Mouse (Mus musculus) heart, adult 11 months (tissue): ENCODE measurements around the gene Msi2.

Source experiments
- DNase-seq: peaks from one replicate; pipeline ENCODE4 v3.0.0; 2022

The Msi2 gene

DNA sequence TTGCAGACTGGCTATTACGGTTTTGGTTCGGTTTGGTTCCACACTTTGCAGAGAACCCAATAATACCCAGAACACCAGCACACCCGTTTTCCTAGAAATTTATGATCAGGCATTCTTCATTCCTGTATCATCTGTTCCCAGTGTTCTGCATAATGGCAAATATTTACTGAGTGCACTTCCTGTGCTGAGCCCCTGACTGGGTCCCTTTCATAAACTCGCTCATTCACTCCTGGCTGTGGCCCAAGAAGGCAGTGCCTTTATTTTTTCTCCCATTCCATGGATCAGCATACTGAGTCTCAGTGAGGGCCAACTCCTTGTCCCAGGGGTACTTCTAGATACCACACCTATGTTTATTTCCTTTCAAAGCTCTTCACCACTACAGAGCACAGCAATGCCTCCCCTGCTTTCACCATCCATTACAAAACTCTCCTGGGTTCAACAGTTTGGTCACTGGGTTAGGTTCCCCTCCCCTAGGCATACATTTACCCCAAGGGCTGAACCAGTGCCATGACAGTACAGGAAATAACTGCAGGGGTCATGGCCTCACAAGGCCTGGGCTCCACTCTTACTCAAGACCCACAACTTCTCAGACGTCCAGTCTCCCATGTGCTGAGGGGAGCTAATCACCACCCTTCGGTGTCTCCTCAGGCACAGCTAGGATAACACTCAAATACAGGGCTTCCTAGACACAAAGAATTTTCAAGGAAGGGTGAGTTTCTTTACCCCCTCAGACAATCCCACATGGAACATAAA, 160.3 kb downstream of the Msi2 start:
- DNase-seq: peak; percentile 92

DNA sequence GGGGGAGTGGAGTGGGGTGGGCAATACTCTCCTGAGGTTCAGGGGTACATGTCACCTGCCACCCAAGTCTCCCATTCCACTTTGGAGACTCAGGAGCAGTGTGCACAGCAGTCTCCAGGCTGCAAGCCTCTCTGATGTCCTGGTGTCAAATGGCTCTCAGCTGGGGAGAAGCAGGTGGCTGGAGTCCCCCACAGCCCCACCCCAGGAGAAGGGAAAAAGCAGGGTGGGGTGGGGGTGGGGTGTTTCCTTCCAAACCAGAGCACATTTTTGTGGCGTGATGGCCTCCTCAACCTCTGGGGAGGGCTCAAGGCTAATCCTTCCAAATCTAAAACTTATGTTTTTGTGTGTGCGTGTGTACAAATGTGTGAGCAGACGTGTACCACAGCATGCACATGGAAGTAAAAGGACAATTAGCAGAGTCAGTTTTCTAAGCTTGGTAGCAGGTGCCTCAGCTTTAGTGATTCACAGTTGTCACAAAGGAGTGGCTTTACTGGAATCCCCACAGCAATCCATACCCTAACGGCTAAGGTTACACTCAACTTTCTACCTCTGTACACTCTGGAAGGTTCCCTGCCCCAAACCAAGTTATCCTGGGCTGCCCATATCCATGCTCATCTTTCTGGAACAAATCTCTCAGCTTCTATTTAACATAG, 161.1 kb downstream of the Msi2 start:
- peak; percentile 95 for DNase-seq

DNA sequence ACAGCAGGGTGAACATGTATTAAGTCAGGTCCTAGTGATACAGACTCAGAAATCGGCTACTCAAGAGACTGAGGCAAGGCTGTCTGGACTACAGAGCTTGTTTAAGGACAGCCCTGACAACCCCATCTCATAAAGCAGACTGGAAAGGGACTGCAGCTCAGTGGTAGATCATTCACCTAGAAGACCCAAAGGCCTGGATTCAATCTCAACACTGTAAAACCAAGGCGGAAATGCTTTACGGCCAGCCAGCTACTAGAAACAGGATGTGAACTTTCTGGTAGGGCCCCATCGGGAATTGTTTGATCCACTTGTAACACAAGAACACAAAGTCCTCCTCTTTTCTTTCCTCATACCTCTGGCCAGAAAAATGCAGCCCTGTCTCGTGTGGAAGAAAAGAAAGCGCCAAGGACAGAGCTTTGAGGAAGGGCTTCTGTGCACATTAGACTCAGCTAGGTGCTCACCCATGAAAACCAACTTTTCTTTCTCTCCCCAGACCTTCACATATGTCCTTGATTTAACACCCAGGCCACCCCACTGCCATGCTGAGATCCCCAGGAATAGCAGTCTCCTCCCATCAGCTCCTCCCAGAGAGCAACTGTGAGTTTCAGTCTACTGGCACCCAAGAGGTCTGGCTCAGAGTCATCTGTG, 162.3 kb downstream of the Msi2 start:
- DNase-seq: peak; percentile 98

DNA sequence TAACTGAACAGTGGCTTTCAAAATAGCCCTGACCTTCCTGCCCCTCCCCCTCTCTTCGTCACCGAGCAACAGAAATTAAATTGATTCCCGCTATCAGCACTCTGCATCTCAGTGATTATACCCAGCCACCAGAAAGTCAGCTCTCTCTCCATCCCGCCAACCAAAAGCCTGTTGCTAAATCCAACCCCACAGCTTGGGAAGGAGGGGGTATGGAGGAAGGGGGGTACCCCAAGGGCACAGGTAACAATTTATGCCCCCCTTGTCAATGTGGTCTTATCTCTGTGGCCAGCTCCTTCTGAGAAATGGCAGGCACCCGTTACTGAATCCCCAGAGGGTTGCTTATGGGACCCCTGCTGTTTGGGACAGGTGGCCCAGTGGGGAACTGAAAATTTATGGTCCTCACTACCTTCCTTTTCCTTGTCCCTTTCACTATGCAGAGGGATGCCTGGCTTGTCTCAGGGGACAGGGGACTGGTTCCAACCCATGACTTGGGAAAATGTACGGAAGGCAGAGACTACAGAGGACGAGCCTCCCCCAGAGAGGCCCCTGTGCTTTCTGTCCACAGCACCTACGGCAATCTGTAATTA, 163.0 kb downstream of the Msi2 start:
- peak; percentile 93 for DNase-seq

DNA sequence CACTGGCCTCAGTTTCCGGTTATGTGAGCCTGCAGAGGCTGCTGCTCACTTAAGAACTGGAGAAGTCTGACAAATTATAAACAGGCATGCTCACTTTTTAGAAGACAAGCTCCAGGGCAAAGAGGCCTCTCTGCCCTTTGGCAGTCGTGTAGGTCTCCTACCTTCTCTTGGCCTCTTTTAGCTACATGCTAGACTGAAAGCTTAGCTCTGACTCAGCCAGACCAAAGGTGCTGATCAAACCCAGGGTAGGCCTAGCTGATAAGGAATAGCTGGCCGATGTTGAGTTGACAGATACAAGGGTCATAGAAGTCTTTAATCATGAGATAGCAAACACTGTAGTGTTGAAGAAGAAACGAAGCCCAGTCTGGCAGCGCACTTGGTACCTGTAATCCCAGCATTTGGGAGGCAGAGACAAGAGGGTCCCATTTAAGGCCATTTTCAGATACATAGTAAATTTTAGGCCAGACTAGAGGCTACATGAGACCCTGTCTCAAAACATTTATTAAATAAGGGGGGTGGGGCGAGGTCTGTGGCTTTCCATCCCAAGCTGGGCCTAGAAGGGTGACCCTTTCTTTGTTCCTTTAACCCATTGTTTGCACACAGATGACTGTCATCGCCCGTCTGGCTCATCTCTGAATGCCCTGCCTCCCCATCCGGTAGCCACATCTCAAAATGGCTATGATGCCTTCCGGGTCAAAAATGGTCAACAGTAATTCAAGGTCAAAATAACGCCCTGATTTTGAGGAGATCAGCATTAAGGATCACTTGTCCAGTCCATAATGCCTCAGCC, 164.6 kb downstream of the Msi2 start:
- peak; percentile 92 for DNase-seq

DNA sequence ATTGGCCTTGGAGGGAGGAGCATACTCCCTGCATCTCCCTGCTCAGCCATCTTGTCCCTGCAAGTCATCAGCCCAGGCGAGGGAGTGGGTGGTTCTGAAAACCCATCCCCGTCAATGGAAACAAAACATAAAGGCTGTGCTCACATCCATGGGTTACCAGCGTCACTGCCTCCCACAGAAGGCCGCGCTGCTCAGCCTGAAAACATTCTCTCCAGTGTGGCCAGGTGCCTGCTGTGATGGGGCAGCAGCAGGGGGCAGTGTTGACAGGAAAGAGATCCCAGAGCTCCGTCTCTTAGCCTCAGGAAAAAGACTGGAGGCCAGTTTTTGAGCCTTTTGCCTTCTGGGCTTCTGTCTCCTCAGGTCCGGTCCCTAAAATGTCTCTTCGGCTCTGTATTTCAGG, 165.3 kb downstream of the Msi2 start:
- DNase-seq: peak; percentile 96

DNA sequence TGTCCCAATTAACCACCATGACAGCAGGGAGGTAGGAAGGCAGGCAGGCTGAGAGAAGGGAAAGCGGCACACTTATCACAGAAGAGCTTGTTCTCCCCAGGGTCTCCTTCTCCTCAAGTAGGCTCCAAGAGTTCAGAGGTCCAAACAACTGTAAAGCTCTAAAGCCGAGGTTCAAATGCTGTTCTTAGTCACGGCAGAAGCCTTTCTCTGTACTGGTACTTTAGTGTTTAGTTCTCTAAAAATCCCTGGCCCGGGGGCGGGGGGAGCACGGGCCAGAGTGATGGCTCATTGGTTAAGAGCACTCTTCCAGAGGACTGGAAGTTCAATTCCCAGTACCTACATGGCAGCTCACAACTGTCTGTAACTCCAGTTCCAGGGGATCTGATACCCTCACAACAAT, 165.9 kb downstream of the Msi2 start:
- no peak for DNase-seq

DNA sequence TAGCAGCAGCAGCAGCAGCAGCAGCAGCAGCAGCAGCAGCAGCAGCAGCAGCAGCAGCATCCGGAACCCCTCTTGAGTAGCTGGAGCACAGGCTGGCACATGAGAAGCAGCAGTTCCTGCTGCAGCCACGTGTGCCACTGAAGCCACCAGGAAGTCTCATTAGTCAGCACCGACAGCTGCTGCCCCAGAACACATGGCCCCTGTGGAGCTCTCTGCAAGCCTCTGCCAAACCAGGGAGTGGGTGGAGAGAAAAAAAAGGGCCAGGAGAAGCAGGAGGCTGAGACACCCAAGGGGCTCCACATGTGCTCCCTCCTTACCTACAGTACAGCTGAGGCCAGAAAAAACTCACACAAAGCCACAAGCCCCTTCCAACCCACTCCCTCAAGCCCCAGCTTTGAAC, 167.3 kb downstream of the Msi2 start:
- DNase-seq: peak; percentile 98

DNA sequence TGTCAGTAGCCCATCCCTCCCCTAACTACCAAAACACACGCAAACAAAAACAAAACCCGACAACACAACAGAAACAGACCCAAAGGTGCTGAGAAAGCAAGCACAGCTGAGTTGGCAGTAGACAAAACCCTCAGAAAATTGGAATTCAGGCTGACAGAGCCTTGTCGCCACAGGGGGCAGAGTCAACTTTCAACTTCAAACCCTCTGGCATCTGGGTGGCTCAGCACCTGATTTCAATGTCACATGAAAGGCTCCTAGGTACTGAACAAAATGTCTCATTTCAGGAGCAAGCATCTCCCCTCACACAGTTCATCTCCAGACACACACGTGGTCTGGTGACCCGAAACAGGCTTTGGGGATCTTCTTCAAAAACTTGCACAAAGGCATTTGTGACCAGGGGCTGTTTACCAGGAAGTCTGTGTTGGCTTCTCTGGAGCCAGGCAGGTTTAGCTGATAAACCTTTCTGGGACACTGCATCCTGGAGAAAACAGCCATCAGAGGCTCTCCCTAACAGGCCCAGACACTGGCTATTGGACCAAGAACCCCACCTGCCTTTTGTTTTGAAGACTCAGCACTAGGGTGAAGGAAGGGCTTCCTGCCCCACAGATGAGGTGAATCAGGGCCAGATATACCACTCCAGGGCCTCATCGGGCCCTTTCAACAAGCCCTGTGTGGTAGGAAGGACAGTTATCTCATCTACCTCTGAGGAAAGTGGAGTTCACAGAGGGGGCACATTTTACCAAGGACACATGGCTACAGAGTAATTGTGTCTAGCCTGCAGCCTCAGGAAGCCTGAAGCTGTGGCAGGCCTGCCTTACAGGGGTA, 168.0 kb downstream of the Msi2 start:
- DNase-seq: no peak

DNA sequence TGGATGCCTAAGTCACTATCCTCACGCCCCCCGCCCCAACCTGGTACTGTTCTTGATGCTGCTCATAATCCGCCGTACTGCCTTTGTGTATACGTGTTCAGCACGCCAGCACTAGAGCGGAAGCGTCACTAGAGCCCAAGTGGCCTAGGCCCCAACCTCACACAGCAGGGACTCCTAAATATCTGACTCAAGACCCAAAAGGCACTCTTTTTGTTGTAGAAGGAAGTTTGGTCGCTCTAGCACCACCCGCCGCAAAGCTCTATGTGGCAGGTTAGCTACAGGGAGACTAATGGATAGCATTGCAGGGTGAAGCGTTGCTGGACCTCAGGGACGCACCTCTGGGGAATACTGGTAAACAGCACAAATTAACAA, 168.8 kb downstream of the Msi2 start:
- DNase-seq: no peak

DNA sequence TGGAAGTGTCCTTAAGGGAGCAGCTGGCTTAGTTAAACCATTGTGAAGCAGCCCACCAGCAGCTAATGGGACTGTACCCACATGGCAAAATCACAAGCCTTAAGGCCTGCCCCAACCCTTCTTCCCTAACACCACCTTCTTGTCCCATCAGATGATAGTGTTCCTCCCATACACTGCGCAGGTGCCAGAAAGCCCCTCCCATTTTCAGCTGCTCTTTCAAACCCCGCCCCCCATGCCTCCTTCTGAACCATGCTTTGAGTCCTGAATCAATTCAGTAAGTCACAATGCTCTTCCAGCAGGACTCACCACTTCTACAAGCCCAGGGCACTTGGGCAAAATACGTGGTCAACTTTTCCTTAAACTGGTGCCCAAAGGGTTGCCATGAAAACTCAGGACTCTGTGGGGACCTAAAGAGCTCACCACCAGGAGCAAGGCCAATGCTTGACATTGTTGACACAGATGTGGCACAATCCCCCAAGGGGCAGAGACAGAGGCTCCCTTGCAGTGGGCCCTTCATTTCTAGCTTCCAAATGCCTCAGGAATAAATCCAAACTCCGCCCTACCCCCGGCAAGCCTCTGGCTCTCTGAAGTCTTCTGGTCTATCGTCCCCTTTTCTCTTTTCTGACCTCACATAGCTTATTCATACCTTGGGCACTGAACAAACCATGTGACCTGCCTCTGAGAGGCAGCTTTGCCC, 169.3 kb downstream of the Msi2 start:
- no peak for DNase-seq

DNA sequence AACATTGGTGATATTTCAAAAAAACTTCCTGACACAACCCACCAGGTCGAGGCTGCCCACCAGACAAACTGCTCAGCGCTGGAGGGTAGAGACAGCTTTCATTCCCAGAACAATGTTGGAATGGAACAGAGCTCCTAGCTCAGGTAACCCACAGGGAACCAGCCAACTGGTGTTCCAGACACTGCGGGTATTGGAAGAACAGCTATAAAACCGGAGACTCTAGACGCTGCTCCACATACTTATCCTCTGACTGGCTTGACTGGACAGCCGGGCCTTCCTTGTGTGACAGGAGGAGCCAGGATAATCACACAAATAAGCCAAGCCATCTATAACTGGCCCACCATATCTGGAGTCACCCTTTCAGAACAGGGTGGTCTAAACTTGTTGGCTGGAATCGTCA, 169.9 kb downstream of the Msi2 start:
- DNase-seq: no peak

DNA sequence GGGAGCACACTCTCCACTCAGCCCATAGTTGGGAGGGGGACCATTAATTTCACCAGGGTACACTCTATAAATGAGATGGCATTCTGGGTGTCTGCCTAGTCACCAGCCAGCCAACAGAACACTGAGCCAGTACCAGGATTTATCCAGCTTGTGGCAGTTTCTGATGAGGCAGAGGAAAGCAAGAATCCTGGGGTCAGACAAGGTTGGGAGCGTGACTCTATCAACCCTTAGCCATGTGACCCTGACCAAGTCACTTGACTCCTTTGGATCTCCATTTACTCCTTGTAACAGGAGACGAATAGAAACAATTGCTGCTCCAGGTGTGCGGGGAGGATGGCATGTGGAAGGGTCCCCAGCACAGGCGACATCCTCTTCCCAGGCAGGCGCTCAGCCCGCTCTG, 174.5 kb downstream of the Msi2 start:
- no peak for DNase-seq

DNA sequence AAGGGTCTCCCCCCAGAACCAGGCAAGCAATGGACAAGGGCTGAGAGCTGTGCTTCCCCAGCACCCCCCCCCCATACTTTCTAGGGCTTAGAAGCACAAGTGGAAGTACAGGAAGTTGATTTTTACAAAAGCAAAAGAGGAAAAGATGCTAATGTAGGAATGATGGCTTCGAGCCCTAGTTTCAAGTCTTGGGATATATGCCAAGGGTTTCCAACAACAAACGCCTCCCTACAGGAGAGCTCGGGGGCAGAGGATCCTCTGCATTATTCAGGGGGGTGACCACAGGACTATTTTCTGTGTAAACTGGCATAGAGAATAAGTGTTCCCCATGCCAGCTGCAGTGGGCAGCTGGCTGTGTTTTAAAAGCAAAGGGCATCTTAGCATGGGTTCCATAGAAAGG, 175.5 kb downstream of the Msi2 start:
- DNase-seq: no peak

DNA sequence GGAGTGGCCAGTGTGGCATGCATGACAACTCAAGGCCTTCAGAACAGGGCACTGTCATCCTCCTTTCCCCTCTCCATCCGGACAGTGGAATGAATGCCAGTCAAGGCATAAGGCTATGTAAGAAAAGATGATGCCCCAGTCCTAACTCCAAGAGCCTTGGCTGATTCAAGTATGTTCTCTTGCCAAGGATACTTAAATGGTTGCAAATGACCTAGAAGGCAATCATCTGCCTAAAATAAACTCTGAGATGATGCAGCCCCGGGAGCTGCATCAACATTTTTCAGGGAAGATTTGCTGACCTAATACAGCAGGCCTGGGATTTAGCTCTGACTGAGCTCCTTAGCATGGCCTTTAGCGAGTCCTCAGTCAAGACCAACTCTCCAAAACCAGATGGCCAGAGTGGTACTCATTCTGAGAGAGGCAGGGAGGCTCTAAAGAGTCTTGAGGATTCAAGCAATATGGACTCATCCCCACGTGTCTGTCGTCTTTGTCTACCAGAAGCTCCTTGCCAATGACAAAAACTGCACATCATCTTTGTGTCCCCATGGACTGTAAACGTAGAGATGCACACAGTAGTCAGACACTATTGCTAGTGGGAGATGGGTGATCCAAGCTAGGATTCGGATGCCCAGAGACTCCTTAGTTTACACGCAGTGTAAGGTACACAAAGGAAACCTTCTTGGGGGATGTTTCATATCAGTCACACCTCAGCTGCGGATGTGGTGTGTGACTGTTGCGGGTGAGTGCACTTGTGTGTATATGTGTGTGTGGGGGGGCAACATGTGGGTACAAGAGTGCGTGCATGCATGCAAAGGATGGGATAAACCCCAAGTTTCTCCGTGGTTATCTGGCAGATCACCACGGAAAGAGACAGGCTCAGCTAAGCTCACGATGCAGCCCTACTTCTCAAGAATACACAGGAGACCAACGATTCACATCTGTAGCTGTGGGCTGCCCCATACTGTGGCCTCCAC, 176.4 kb downstream of the Msi2 start:
- no peak for DNase-seq

DNA sequence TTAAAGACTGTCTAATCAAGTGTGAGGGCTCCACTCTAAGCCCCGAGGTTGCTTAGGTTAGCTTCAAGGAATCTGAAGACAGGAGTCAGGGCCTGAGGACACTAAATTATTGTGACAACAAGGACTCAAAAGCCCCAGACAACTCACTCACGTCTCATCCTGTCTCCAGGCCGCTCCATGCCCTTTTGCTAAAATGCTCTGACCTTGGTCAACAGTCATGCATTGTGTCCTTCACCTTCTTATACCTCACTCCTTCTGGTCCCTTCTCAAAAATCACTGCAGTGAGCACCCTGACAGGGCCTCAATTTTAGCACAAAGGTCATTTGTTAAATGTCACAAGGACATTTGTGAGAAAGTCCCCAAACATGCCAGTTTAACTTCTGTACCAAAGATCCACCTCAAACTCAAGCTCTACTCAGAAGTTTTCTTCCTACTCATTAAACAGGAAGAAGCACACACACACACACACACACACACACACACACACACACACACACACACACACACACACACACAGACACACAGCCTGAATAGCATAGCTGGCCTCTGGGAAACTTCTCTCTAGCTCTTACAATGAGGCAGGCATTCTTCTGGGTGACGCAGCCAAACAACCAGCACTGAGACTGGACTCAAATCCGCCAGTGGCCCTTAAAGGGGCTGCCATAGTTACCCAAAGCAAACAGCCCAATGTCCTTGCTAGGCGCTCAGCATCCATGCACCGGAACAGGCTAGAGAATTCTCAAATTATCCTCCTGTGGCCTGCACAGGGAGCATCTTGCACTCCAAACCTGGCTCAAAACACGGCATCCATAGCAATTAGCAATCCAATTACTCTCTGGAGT, 178.5 kb downstream of the Msi2 start:
- no peak for DNase-seq

DNA sequence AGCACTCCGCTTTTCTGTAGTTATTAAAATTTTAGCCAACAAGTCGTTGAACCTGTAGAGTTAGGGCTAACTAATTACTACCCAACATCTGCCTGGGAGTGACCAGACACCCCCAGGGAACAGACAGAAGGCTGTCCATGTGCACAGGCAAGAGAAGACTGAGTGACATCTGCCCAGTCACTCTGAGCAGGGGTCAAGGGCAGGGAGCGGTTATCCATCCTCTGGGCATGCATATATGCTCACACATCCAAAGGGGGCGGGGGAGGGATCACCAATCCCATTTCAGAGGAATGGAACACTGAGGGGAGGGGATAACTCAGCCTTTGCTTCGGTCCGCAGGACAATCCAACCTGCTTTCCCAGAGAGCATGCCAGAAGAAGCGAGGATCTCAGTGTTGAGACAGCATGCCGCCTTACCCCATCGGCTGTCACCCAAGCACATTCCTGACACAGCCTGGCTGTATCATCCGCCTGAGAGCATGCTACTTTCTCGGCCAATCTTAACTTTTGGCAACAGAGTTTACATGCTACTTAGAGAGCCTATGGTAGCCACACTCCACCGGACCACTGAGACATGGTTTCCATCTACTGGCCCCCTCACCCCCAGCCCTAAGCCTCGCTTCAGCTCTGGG, 179.5 kb downstream of the Msi2 start:
- no peak for DNase-seq

DNA sequence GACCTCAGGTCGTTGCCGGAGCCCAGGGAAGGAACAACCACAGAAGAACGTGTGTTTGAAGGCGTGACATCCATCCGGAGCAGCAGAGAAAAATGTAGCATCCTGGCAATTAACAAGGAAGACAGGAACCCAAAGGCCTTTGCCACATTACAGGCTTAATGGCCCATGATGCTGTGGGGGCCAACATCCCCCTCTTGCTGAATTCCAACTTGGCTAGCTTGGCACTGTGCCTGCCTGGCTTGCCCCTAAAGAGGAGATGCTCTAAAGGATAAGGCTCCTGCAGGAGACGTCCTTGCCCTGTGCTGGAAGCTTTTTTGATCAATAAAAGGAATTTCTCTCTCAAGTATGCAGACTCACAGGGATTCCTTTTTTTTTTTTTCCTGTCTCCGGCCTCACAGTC, 181.0 kb downstream of the Msi2 start:
- DNase-seq: no peak

DNA sequence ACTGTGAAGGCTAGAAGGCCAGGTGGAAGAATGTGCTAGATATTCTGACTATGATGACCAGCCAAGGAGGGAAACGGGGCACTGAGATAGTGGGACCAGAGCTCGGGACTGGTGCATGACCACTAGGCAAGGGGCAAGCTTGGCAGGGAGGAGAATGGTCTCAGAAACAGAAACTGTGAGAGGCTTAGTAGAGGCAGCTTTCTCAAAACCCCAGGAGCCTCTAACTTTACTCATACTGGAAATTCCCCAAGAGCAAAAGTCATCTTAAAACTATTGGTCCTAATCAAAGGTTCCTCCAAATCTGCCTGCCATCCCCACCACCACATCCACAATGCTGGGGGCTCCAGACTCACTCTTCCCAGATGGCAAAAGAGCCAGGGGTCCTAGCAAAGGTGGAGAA, 181.5 kb downstream of the Msi2 start:
- no peak for DNase-seq
